Mouse (Mus musculus) mature B cell (primary cell): ENCODE results near the gene Lig4.

ENCODE experiments used
- in situ Hi-C: fragments of 300-500 bp; cut with MboI; formaldehyde crosslinking; loops from 2 replicates; pipeline ENCODE4 v1.14.3; 2019

Gene Lig4

DNA sequence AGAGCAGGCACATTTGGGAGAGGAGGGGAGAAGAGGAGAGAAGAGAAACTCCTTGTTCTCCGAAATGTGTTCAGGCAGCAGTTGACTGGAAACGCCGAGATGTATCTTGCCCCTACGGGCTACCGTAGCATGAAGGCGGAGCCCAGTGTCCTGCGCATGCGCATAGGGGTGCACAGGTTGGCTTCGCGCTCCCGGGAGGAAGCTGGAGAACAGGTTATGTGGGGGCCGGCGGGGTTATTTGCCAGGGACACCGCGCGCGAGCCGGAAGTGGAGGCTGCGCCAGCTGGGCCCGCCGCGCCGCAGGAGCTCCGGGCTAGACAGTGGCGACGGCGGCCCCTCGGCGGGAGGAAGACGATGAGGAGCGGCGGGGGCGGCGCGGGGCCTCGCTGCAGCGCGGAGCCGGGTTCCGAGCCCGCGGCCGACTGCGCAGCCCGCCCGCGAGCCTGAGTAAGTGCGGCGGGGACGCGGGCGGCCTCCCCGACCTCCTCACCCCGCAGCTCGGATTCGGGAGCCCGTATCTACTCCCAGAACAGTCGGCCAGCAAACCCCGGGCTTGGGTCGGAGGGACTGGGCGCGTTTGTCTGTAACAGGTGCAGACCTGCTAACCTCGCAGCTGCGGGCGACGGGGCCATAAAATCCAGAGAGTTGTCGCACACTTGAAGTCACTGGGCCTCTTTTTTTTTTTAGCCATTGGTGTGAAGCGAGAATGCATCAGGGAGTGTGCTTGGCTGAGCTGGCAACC, at the start of gene Lig4, which contains the start of gene Abhd13:
Gene Lig4, minus strand, starts transcription at position 114 of the 742 bp plus-strand sequence.
Gene Abhd13, plus strand, starts transcription at position 135 of the 742 bp plus-strand sequence.
- in situ Hi-C loops = no loop called here

DNA sequence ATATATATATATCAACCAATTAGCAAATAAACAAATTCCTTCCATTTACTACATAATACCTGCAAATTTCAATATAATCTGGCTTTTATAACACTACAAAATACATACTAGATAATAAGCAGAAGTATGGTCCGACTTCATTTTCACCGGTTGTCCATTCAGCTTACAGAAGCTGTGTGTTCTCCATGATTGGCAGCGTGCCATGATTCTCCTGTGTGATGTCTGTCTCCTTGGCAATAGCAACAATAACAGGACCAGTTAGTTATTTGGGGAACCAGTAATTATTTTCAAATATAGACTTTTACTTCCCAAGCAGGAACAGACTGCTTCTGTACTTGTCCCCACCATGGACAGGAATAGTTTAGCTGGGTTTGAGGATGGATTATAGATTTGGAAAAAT, 39.7 kb upstream of the Lig4 start:
- in situ Hi-C loops = no loop called here

DNA sequence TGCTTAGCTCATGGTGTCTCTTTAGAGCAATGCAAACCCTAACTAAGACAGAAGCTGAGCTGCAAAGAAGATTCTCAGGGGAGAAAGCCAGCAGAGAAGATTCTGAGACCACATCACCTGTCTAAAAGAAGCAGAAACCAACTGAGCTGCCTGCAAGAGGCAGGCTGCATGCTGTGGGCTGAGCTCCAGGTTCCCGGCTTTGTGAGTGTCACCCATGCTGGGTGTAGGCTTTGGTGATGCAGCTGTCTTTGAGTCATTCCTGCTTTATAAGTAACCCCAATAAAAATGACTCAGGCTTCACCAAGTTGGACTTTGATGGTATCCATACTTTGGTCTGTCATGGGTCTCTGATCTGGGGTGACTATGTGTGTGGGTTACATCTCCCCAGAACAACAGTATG, 38.8 kb upstream of the Lig4 start:
- in situ Hi-C loops = no loop called here

DNA sequence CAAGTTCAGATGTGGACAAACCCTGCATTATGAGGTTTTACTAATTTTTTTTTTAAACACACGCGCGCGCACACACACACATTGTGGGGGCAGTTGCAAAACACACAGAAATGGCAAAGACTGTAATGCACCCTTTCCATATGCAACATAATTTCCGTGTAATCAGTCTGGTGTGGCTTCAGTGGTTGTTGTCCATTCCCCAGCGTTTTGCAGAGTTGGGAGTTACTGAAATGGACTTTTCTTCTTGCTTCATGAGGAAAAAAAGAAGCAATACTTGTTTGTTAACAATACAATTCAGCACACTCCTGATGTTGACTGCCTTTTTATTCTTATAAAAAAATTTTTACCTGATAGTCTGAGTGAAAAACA, 30.2 kb upstream of the Lig4 start:
- in situ Hi-C loops = no loop called here

DNA sequence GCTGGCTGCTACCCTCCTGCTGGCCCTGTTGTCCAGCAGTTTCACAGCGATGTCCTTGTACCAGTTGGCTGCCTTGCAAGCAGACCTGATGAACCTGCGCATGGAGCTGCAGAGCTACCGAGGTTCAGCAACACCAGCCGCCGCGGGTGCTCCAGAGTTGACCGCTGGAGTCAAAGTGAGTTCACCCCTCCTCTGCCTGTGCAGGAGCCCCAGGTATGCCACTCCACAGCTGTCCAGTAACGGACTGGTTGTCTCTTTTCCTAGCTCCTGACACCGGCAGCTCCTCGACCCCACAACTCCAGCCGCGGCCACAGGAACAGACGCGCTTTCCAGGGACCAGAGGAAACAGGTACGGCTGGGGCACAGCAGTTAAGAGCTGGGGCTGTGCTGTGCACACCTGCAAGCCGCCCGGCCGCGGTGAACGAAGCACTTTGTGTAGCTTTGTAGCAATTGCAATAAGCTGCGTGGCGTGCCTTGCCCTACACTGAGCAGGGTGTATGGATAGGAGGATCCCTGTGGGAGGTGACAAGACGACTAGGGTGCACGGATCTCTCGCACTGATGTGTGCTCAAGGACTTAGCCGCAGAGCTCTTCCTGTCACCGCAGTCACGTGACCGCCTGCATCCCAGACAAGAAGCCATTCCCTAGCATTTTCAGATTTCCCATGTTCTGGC, 29.6 kb upstream of the Lig4 start:
- in situ Hi-C loops = no loop called here

DNA sequence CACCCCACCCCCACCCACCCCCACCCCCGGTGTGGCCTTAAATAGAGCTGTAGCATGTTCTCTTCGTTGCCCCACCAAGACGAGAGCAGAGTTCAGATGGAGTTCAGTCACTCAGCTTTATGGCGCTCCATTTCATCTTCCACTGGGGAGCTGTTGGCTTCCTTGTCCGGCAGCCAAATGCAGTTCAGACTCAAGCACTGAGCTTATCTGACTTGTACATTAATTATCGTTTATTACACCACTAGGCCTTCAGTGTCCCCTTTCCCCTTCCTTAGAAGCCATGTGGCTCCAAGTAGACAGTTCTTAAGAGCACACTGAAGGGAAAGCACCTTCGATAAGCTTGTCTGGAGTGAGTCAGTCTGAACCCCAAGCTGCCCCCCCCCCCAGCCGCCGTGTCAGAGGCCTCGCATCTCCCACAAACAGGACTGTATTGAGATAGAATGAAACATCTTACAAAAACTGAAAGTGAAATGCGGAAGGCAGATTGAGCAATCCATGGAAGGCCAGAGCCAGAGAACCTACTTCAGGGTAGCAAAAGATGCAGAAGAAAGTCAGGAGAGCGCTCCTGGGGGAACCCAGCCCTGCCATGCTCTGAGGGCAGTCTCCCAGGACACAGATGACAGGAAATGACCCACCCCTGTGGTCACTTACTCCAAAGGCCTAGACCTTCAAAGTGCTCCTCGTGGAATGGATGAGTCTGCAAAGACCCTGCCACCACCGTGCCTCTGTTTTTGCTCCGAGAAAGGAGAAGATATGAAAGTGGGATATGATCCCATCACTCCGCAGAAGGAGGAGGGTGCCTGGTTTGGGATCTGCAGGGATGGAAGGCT, 28.9 kb upstream of the Lig4 start, which contains the start of gene Tnfsf13b:
Gene Tnfsf13b, plus strand, starts transcription at position 312 of the 830 bp plus-strand sequence.
- in situ Hi-C loops = no loop called here

DNA sequence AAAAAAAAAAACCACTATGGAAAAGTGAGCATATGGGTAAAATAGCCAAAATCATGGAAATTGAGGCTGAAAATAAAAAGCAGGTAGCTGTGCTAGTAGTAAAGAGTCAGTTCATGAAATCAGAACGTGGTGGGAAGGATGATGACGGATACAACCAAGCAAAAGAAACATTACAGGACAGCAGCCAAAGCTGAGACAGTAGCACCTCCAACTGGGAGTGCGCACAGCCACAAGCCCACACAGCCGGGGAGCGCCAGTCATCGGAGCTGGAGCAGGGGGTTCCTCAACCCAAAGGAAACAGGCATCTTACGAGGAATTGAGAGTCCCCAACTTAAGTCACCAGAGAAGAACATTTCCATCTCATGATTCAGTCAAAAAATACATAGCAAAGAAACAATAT, 26.6 kb upstream of the Lig4 start:
- in situ Hi-C loops = no loop called here

DNA sequence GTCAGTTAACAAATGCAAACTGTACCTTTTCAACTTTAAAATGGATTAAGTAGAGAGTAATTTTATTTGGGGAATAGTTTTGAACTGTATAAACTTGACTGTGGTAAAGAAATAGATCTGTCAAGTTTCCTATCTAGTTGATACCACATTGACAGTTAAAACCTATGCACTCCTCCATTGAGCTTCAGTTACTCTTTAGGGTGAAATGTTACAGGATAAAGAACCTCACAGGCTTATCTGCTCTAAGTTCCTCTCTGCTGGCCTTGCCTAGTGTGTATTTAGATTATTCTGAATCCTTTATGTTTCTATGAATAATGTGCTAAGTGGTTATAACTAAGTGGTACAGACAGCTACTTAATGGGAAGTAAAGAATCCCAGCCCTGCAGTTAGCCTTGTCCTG, 2.7 kb upstream of the Lig4 start:
- in situ Hi-C loops = no loop called here

DNA sequence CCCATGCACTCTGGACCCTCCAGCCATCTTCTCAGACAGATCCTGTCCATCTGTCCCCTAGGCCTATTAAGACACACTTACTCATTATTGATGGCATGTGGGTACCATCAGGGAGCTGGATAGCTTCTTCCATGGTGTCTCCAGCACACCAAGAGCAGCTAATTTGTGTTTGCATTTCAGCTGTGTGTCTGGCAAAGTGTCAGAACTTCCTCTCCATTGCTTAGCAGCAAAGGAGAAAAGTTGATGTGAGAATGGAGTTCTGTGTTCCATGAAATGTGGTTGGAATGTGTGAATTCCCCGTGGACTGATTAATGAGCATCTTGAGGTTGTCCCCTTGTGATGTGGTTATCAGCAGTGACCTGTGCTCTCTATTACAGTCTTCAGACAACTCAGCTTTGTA, 2.3 kb upstream of the Lig4 start:
- in situ Hi-C loops = no loop called here

DNA sequence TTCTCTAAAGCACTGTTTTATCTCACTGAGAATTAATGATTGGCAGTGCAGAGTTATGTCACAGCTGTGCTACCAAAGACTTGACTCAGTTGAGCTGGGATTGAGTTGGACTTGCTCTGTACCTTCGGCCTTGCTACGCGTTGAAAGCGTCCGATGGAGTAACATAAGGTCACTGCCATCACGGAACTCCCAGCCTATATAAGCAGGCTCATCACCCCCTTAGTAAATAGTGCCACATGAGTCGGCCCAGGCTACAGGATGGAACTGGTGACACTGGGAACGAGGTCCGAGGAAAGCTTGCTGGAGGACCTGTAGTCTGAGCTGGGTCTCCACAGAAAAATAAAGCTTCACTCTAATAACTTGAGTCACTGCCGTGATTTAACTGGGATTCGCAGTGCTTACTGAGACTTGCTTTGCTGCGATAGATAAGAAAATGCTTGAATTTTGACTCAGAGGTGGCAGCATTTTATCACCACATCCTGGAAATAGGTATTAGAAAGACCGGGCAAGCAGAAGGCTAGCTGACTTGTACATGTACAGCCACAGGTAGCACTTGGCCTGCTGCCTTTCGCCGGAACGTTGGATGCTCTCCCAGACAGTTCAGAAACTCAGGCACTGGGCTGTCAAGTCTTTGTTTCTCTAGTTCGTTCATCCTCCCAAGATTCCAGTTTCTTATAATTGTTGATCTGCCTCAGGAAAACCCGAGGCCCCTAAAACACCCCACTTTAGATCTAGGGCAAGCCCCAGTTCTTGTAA, 1.2 kb upstream of the Lig4 start:
- in situ Hi-C loops = no loop called here

DNA sequence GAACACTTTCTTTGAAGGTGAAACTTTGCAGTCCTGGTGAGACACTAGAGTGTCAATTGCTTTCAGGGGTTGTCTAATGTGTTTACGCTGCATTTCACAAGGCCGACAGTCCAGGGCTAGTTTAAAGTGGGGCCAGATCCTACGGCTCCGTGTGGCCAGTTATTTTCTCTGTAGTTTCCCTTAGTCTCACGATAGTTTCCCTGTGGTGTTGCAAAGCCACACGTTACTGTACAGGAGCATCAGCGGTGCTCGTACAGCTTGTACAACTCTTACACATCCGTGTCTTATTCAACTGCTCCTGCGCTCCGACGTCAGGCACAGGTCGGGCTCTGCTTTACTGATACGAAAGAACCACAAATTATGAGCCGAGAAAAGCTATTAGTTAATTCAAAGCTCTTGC, 470 bp downstream of the Lig4 start:
- in situ Hi-C loops = no loop called here

DNA sequence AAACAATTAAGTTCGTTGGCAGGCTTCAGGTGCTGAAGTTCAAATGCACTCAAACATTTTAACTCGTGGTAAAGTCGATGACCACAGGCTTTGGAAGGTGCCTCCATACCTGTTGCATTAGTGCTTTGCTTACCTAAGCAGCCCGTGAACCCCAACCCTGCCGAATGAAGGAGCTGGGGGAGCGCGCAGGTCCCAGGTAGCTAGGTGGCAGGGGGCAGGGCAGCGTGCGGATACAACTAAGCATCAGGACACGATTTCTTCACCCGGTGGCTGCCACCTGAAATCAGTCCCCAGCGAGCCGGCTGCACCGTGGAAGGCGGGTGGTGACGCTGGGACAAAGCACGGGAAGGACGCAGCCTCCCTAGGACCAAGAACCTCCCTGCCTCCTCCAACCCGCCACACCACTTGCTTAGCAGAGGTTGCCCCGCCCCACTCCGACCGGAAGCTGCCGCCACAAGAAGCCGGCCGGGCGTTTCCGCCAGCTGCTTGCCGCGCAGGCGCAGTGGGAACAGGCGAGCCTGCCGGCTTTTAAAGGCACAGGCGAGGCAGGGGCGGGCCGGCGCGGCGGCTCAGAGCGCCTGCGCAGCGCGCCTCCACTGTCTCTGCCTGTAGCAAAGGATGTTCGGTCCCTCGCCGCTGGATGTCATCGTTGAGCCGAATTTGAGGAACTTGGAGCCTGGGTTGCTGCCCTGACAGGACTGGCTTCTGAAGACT, 1.4 kb downstream of the Lig4 start:
- in situ Hi-C loops = no loop called here

DNA sequence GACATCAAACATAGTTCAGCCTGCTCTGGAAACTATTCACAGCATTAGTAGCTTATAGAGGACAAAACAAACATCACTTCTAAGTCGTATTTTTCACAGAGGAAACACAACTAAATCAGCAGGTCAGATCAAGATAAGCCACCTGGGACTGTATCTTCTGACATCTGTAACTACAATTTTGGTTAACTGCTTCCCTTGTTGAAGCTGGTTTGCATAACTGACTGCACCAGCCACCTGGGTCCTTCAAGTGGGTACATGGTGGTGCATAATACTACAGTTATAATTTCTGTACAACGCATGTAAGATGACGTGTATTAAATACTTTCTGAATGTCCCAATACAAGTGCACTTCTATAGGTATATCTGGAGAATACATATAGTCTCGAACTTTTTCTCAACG, 2.2 kb downstream of the Lig4 start:
- in situ Hi-C loops = no loop called here

DNA sequence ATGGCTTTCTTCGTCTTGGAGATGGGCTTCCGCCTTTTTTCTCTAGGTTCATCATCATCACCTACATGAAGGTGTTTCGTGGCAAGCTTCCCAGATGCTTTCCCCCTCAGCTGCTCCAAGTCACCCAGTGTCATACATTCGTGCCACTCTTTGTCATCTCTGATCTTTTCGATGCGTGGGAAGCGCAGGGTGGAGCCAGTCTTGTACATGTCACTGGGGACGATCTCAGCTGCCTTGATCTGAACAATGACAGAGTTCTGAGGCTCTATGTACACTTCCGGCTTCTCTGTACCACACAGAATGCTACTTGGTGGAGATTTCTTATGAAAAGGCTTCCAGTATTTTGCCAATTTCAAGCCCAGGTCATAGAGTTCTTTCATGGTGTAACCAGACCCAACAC, 5.6 kb downstream of the Lig4 start:
- in situ Hi-C loops = no loop called here

DNA sequence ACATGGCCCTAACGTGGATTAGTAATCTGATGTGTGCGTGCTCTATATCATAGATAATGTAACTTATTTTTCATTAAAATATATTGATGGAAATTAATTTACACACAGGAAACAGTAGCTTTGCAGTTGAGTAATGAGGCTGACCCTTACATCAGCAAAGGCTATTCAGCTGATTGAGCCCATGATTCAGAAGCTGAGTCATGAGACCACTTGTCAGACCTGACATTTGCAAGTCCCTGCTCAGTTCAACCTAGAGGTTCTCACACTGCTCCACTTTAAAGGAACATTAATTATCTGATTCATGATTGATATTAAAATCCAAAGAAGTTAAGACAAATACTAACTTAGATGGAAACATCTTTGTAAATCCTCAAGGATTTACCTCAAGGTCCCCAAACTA, 17.6 kb downstream of the Lig4 start:
- in situ Hi-C loops = no loop called here

DNA sequence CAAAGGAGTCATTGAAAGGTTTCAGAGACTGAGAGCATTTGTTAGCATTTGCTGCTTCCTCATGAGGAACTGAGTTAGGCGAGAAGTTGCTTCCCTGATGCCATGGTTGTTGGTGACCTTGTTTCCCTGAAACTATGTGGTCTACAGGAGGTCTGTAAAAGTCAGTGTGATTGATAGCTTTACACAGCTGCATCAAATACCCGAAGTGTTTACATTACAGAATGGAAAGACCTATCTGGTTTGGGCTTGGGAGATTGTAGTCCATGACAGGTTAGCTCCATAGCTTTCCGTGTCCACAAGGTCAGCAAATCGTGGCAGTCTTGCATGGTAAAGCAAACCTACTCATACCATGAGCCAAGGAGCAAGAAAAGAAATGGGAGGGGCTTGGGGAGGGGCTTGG, 19.1 kb downstream of the Lig4 start:
- in situ Hi-C loops = no loop called here

DNA sequence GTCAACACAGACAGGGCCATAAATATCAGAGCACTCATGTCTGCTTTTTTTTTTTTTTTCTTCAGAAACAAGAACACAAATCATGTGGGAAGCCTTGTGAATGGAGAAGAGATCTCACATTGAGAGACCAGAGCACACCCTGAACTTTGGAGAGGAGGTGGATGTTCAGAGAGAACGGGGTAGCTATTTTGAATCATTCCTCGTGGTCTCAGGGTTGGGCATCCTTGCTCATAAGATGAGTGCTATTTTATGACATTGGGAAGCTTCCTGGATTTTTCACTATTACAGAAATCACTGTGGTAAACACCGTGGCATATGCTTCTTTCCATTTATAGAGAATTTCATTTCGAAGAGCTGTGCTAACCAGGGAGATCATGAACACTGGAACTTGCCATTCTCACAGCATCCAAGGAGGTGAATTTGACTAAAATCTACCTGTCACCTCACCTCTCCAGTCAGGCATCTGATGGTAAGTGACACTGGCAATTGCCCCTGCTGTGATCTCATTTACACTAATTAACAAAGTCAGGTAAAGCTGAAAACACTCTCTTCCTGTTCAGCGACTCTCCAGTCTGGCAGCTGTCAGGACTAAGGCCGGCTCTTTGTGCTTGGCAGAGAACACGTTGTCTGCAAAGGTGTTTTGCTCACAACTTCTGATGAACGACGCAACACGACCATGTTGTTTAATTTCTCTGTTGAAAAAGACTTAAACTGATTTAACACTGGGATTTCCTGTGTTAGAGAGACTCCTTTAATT, 28.2 kb downstream of the Lig4 start:
- in situ Hi-C loops = no loop called here

DNA sequence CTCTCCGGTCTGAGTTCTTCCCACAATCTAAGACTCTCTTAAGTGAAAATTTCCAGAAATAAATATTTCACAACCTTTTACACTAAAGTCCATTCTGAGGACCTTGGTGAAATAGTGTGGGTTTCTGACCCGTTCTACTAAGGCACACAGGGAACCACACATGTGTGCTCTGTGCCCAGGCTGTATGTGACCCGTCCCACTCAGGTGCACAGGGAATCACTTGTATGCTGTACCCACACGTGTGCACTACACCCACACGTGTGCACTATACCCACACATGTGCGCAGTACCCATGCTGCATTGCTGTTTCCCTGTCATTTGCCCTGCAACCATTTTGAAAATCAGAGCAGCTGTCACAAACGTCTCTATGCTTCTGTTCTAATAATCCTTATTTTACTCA, 41.9 kb downstream of the Lig4 start:
- in situ Hi-C loops = no loop called here

DNA sequence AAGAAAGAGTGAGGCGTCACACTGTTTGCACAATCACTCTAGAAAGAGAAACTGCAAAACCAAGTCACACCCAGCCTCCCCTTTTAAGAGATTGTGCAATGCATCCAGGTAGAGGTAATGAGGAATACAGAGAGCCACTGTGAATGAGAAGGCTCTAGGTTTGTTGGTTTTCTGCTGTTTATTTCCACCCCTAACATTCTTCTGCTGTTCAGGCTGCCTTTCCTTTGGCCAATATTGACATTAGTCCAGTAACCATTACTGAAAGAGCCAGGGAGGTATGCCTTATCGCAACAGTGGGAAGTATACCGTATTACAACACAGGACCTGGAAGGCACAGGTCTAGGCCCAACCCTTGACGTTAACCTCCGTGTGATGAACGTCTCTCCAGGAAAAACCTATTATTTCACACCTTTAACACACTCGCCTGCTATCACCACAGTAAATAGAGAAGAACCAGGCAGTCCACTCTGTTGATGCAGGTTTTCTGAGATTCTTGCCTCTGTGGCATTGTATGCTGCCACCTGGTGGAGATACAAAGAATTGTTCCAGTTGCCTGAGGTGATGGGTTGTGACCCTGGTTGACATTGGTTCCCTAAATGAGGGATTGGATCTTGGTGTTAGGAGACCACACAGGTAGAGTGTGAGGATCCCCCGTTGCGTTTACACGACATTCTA, 42.5 kb downstream of the Lig4 start:
- in situ Hi-C loops = no loop called here

DNA sequence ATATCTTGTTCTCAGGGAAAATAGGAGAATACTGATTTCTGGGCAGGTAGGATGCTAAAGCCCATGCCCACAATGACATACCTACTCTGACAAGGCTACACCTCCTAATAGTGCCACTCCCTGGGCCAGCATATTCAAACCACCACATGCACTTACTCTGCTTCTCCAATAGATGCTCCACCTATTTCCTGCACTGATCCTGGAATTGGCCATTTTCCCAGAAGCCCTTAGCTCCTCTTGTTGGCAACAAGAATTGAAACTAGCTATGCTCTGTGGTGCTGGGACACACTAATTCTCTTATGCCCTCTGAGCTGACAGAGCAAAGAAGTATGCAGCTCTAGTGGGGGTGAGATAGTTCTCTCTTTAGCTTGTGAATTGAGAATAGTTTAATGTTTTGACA, 44.8 kb downstream of the Lig4 start:
- in situ Hi-C loops = no loop called here
